Mouse (Mus musculus) lung, embryonic 14.5 days (tissue): ENCODE data around the gene Nkx3-2. TPM values are rescaled to one million over a fixed set of nuclear protein-coding genes. Genes with fewer than 3 reads are reported as not detected.

Source experiments
- ATAC-seq: fragments of 200-750 bp; cut with Nextera tagmentation; 2 replicates; pipeline ENCODE4 v1.8.0; 2017; ENCODE audit warnings: mild to moderate bottlenecking, moderate TSS enrichment, moderate library complexity; ENCODE audit not compliant: insufficient read depth
- DNase-seq: peaks from one replicate; pipeline ENCODE4 v3.0.0-alpha.2; 2015
- H3K27ac ChIP-seq: fragments of 300-500 bp; sonication (generic); 2 replicates; pipeline ENCODE4 v1.5.1; 2014; ENCODE audit warnings: low read depth, mild to moderate bottlenecking, moderate library complexity
- H3K27me3 ChIP-seq: fragments of 300-500 bp; sonication (generic); 2 replicates; pipeline ENCODE4 v1.6.1; 2014; ENCODE audit warnings: low read length, control low read depth; ENCODE audit not compliant: insufficient read depth
- H3K36me3 ChIP-seq: fragments of 300-500 bp; sonication (generic); 2 replicates; pipeline ENCODE4 v1.6.1; 2014; ENCODE audit warnings: control low read depth; ENCODE audit not compliant: insufficient read depth
- H3K4me1 ChIP-seq: fragments of 300-500 bp; sonication (generic); 2 replicates; pipeline ENCODE4 v1.6.1; 2014; ENCODE audit warnings: antibody characterized with exemption, control low read depth; ENCODE audit not compliant: insufficient read depth
- H3K4me2 ChIP-seq: fragments of 300-500 bp; sonication (generic); 2 replicates; pipeline ENCODE4 v1.6.1; 2014; ENCODE audit warnings: mild to moderate bottlenecking
- H3K4me3 ChIP-seq: fragments of 300-500 bp; sonication (generic); 2 replicates; pipeline ENCODE4 v1.5.1; 2014; ENCODE audit warnings: low read depth, low read length
- H3K9ac ChIP-seq: fragments of 300-500 bp; sonication (generic); 2 replicates; pipeline ENCODE4 v1.6.1; 2014
- H3K9me3 ChIP-seq: fragments of 300-500 bp; sonication (generic); 2 replicates; pipeline ENCODE4 v1.6.1; 2016; ENCODE audit warnings: low read depth, low read length, control low read depth
- CTCF ChIP-seq: IDR thresholded peaks from 2 replicates; pipeline ENCODE4 v1.5.1; 2016; ENCODE audit warnings: antibody characterized with exemption, low read depth
- WGBS: fragments of 180-500 bp; shearing (Covaris S2); extraction: QIAGEN DNeasy Blood & Tissue Kit; methylation state at CpG from one replicate; pipeline ENCODE4 v1.1.7; 2014; 5-methylcytosine and 5-hydroxymethylcytosine counted together
- polyA plus RNA-seq: library from polyadenylated mRNA; unstranded; fragments of >200 nt; fragmentation: Nextera tagmentation; extraction: Ambion mirVana; gene quantifications from 2 replicates; pipeline ENCODE4 v1.2.1, GENCODE M21; 2014

Nkx3-2 gene
- not detected in 2 replicates for polyA plus RNA-seq

DNA sequence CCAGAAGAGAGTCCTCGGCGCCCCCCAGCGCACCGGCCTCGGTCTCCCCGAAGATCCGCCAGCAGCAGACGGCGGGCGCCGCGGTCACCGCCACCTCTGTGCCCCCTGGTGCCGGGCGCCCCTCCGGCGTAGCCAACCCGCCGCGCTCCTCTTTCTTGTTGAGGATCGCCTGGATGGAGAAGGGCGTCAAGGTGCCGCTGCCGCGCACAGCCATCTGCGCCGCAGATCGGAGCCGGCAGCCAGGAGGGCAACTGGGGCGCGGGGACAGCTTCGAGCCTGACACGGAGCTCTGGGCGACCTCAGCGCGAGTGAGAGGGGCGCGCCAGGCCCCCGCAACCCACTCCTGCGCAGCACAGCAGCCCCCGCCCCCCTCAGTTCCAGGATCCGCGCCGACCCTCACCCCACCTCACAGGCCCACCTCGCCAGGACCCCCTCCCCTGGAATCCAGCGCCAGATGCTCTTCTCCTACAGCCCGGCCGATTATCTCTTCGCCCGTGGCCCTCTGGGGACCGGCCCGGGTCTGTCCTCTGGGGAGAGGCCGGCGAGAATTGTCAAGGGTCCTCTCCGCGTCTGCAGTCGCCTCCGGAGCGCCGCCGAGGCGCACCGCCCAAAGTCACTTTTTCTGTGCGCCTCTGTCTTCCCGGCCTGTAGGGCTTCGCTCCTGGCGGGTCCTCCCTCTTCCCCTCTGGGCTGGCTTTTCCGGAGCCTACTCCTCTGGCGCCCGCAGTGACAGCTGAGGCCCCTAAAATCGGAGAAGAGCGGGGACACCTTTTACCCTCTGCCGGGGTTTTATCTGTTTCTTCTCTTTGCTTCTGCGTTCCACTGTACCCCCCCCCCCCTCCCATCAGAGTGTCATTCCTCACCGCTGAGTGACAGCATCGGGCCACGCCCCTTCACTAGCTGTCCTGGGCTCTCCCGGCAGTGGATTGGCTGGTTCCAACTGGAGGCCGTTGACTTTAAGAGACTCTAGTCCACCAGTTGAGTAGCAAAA is at the start of gene Nkx3-2:
Nkx3-2 (minus strand) TSS at position 771 of the 991 bp plus-strand sequence.
- H3K9ac ChIP-seq, result peak within 1 kb of the TSS; percentile 3; the same call in 1 of the 2 replicates
- H3K27me3 ChIP-seq, result peaks cover 86% of the 10 kb centered on the region
- under 1% methylated on average over 74 of the region's 79 CpGs for WGBS
- no peak for TF ChIP-seq CTCF
- H3K27ac ChIP-seq, result no peak within 1 kb of the TSS
- no peaks in the 10 kb centered on the region for H3K36me3 ChIP-seq
- H3K4me3 ChIP-seq, result peak within 1 kb of the TSS; percentile 36
- no peaks in the 10 kb centered on the region for H3K4me1 ChIP-seq
- H3K9me3 ChIP-seq, result no peaks in the 10 kb centered on the region
- H3K4me2 ChIP-seq, result peak within 1 kb of the TSS; percentile 64
- peak; percentile 65 for ATAC-seq
- peak; percentile 58 for DNase-seq

DNA sequence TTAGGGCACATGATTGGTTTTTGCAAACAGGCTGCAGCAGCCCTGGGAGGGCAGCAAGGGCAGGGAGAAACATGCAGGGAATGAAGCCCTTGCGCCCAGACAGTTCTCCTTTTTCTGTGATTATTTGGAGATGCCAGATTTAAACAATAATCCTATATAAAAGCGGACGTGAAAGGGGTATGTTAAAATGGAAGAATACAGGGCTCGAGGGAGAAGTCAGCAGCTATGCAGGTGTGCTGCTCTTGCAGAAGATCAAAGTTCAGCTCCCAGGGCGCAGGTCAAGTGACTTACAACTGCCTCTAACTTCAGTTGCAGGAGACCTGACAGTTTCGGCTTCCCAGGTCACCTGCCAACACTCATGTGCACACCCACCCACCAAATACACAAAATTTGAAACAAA is 48.2 kb upstream of the Nkx3-2 start:
- no peak for TF ChIP-seq CTCF
- WGBS, result 87% methylated on average over 6 of the region's 6 CpGs
- peaks cover 58% of the 10 kb centered on the region for H3K36me3 ChIP-seq

DNA sequence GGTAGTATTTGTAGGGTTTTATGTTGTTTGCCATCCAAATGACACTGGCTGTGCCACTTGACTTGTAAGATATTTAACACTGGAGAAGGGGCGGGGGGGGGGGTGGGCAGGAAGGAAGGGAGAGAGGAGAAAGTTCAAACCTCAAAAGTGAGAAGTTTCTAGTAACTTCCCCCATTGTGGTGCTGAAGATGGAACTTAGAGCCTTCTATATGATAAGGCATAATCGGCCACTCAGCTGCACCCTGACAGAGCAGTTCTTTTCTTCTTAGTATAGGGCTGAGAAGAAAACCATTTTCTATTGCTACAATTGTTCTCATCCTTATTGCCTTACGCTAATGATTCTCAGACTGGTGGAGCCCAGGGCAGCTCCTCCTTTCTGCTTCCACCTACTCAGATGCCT is 47.0 kb upstream of the Nkx3-2 start:
- H3K27me3 ChIP-seq, result no peaks in the 10 kb centered on the region
- no peak overlapping the region for H3K4me2 ChIP-seq
- no peak overlapping the region for H3K27ac ChIP-seq
- H3K9ac ChIP-seq, result no peak overlapping the region
- DNase-seq (no peak), ATAC-seq (no peak)
- no peaks in the 10 kb centered on the region for H3K4me1 ChIP-seq
- no peak for TF ChIP-seq CTCF
- peaks cover 55% of the 10 kb centered on the region for H3K36me3 ChIP-seq
- H3K9me3 ChIP-seq, result no peaks in the 10 kb centered on the region
- 92% methylated on average over 2 of the region's 3 CpGs for WGBS
- H3K4me3 ChIP-seq, result no peak overlapping the region

More for the DNA sequence above, 48.2 kb upstream of the Nkx3-2 start:
- Histone ChIP-seq H3K9ac (no peak overlapping the region), H3K27ac (no peak overlapping the region), H3K4me2 (no peak overlapping the region), H3K9me3 (no peaks in the 10 kb centered on the region), H3K27me3 (no peaks in the 10 kb centered on the region), H3K4me3 (no peak overlapping the region), H3K4me1 (no peaks in the 10 kb centered on the region)
- ATAC-seq (no peak), DNase-seq (no peak)

- 61% methylated on average over 2 of the region's 2 CpGs for WGBS
- Histone ChIP-seq H3K27ac (no peak overlapping the region), H3K4me1 (no peaks in the 10 kb centered on the region), H3K4me3 (no peak overlapping the region), H3K27me3 (no peaks in the 10 kb centered on the region), H3K36me3 (peaks cover 53% of the 10 kb centered on the region), H3K9me3 (no peaks in the 10 kb centered on the region), H3K4me2 (no peak overlapping the region), H3K9ac (no peak overlapping the region)
- no peak for TF ChIP-seq CTCF
- no peak for ATAC-seq
- DNase-seq, result no peak
These were observed 43.1 kb upstream of the Nkx3-2 start for GRCm38 (mm10) chr5:41807383-41807782.

- Histone ChIP-seq H3K4me1 (no peaks in the 10 kb centered on the region), H3K9ac (no peak overlapping the region), H3K36me3 (peaks cover 49% of the 10 kb centered on the region), H3K9me3 (no peaks in the 10 kb centered on the region), H3K4me2 (no peak overlapping the region), H3K27me3 (no peaks in the 10 kb centered on the region), H3K4me3 (no peak overlapping the region), H3K27ac (no peak overlapping the region)
- no peak for TF ChIP-seq CTCF
- no peak for ATAC-seq
- no peak for DNase-seq
- WGBS, result 88% methylated on average over 5 of the region's 5 CpGs
These were observed 41.9 kb upstream of the Nkx3-2 start for GRCm38 (mm10) chr5:41806176-41806575.

GRCm38 (mm10) chr5:41805085-41805484 is 40.8 kb upstream of the Nkx3-2 start:
- no peak overlapping the region for H3K27ac ChIP-seq
- no peak overlapping the region for H3K9ac ChIP-seq
- no peak for TF ChIP-seq CTCF
- DNase-seq (no peak), ATAC-seq (no peak)
- H3K4me1 ChIP-seq, result no peaks in the 10 kb centered on the region
- H3K4me3 ChIP-seq, result no peak overlapping the region
- 96% methylated on average over 2 of the region's 2 CpGs for WGBS
- H3K27me3 ChIP-seq, result no peaks in the 10 kb centered on the region
- H3K4me2 ChIP-seq, result no peak overlapping the region
- H3K36me3 ChIP-seq, result peaks cover 49% of the 10 kb centered on the region
- H3K9me3 ChIP-seq, result no peaks in the 10 kb centered on the region

DNA sequence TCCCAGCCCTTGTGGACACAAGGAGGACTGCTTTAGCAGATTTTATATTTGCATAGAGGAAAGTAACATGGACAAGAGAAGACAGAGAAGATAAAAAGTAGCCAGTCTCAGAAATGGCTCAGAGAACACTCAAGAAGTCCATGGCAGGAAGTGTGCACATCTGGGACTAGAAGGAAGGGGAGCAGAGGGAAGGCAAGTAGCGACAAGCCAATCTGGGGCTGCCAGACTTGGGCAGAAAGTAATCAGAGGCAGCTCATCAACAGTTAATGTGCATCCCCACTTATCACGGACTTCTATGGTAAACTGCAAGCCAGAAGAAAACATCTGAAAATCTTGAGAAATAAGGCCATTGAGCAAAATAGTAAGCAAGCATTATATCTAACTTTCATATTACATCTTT is 40.3 kb upstream of the Nkx3-2 start:
- no peak overlapping the region for H3K4me2 ChIP-seq
- 84% methylated on average over 2 of the region's 2 CpGs for WGBS
- ATAC-seq, result no peak
- H3K9me3 ChIP-seq, result no peaks in the 10 kb centered on the region
- H3K4me1 ChIP-seq, result no peaks in the 10 kb centered on the region
- DNase-seq, result no peak
- no peak overlapping the region for H3K4me3 ChIP-seq
- no peaks in the 10 kb centered on the region for H3K27me3 ChIP-seq
- H3K36me3 ChIP-seq, result peaks cover 48% of the 10 kb centered on the region
- H3K27ac ChIP-seq, result no peak overlapping the region
- no peak overlapping the region for H3K9ac ChIP-seq
- TF ChIP-seq CTCF, result no peak
